Mouse (Mus musculus) stomach, embryonic 15.5 days (tissue): ENCODE measurements around the gene Gm17622. TPM values are rescaled to one million over a fixed set of nuclear protein-coding genes. Genes with fewer than 3 reads are reported as not detected.

Source experiments
- ATAC-seq: fragments of 200-750 bp; cut with Nextera tagmentation; 2 replicates; pipeline ENCODE4 v1.8.0; 2017; ENCODE audit warnings: low read depth, moderate number of reproducible peaks, moderate TSS enrichment; ENCODE audit not compliant: insufficient read depth, low FRiP score
- H3K27ac ChIP-seq: fragments of 300-500 bp; sonication (generic); 2 replicates; pipeline ENCODE4 v1.5.1; 2015; ENCODE audit warnings: mild to moderate bottlenecking, inconsistent platforms
- H3K27me3 ChIP-seq: fragments of 300-500 bp; sonication (generic); replicated peaks from 2 replicates; pipeline ENCODE4 v1.6.1; 2015; ENCODE audit warnings: inconsistent platforms
- H3K36me3 ChIP-seq: fragments of 300-500 bp; sonication (generic); 2 replicates; pipeline ENCODE4 v1.6.1; 2015; ENCODE audit warnings: inconsistent platforms
- H3K4me1 ChIP-seq: fragments of 300-500 bp; sonication (generic); 2 replicates; pipeline ENCODE4 v1.6.1; 2015; ENCODE audit warnings: inconsistent platforms
- H3K4me2 ChIP-seq: fragments of 300-500 bp; sonication (generic); 2 replicates; pipeline ENCODE4 v1.6.1; 2015; ENCODE audit warnings: mild to moderate bottlenecking, inconsistent platforms
- H3K4me3 ChIP-seq: fragments of 300-500 bp; sonication (generic); replicated peaks from 2 replicates; pipeline ENCODE4 v1.5.1; 2015; ENCODE audit warnings: inconsistent platforms
- H3K9ac ChIP-seq: fragments of 300-500 bp; sonication (generic); 2 replicates; pipeline ENCODE4 v1.6.1; 2015; ENCODE audit warnings: inconsistent platforms
- H3K9me3 ChIP-seq: fragments of 300-500 bp; sonication (generic); 2 replicates; pipeline ENCODE4 v1.6.1; 2016; ENCODE audit warnings: inconsistent platforms
- WGBS: fragments of 180-500 bp; shearing (Covaris S2); methylation state at CpG from one replicate; pipeline ENCODE4 v1.1.7; 2015; 5-methylcytosine and 5-hydroxymethylcytosine counted together
- polyA plus RNA-seq: library from polyadenylated mRNA; unstranded; fragments of >200 nt; fragmentation: Nextera tagmentation; extraction: Ambion mirVana; gene quantifications from 2 replicates; pipeline ENCODE4 v1.2.1, GENCODE M21; 2015

Gene Gm17622
- polyA plus RNA-seq, 1 experiment from 2014 or later, result not detected

GRCm38 (mm10) chr13:96536821-96537572 lies 46.5 kb downstream of the Gm17622 start:
- Histone ChIP-seq H3K4me1 (no peaks in the 10 kb centered on the region), H3K4me2 (no peak overlapping the region), H3K36me3 (no peaks in the 10 kb centered on the region), H3K4me3 (no peak overlapping the region), H3K27ac (no peak overlapping the region), H3K27me3 (no peaks in the 10 kb centered on the region), H3K9ac (no peak overlapping the region), H3K9me3 (no peaks in the 10 kb centered on the region)
- no peak for ATAC-seq
- 78% methylated on average over 5 of the region's 5 CpGs for WGBS

GRCm38 (mm10) chr13:96538103-96538502 lies 47.6 kb downstream of the Gm17622 start:
- no peak overlapping the region for H3K27ac ChIP-seq
- no peak overlapping the region for H3K4me3 ChIP-seq
- no peak for ATAC-seq
- WGBS, result 65% methylated on average over 3 of the region's 3 CpGs
- H3K36me3 ChIP-seq, result no peaks in the 10 kb centered on the region
- no peak overlapping the region for H3K9ac ChIP-seq
- no peaks in the 10 kb centered on the region for H3K9me3 ChIP-seq
- H3K27me3 ChIP-seq, result no peaks in the 10 kb centered on the region
- H3K4me1 ChIP-seq, result no peaks in the 10 kb centered on the region
- no peak overlapping the region for H3K4me2 ChIP-seq

Other genes starting within 250 kb of the Gm17622 start
- 11.7 and 12.2 TPM in 2 replicates for gene Poc5, start 102.4 kb upstream of the Gm17622 start, polyA plus RNA-seq
- gene Ankdd1b, start 19.5 kb upstream of the Gm17622 start, polyA plus RNA-seq, result 0.50 and 0.59 TPM in 2 replicates
- 10.1 and 10.9 TPM in 2 replicates for gene Polk, start 51.8 kb downstream of the Gm17622 start, polyA plus RNA-seq
- 12.6 and 13.8 TPM in 2 replicates for gene Col4a3bp, start 51.9 kb downstream of the Gm17622 start, polyA plus RNA-seq
- gene Hmgcr, start 180.2 kb downstream of the Gm17622 start, polyA plus RNA-seq, result 73.7 and 74.0 TPM in 2 replicates